Mouse (Mus musculus) C2C12 (cell line): ENCODE data around the gene Slc30a5. TPM values are rescaled to one million over a fixed set of nuclear protein-coding genes. Genes with fewer than 3 reads are reported as not detected.

ENCODE experiments used
- polyA plus RNA-seq: library from polyadenylated mRNA; unstranded; fragments of >200 nt; fragmentation: generic; extraction: Trizol; gene quantifications from one replicate; pipeline ENCODE4 v1.2.1, GENCODE M21; 2012; ENCODE audit warnings: missing spikeins

The Slc30a5 gene
- polyA plus RNA-seq, 1 experiment = 21.7 TPM

Other genes with a start within 250 kb of the Slc30a5 start
- 0.05 TPM for gene Marveld2, start 216.5 kb downstream of the Slc30a5 start, polyA plus RNA-seq
- 139 TPM for gene Ak6, start 182.4 kb downstream of the Slc30a5 start, polyA plus RNA-seq
- 6.2 TPM for gene Rad17, start 182.4 kb downstream of the Slc30a5 start, polyA plus RNA-seq
- 6.3 TPM for gene Taf9, start 181.8 kb downstream of the Slc30a5 start, polyA plus RNA-seq
- gene Ccdc125, start 163.7 kb downstream of the Slc30a5 start, polyA plus RNA-seq = 0.01 TPM
- gene Cdk7, start 102.5 kb downstream of the Slc30a5 start, polyA plus RNA-seq = 27.8 TPM
- gene Mrps36, start 88.8 kb downstream of the Slc30a5 start, polyA plus RNA-seq = 120 TPM
- 17.9 TPM for gene Cenph, start 57.5 kb downstream of the Slc30a5 start, polyA plus RNA-seq
- gene Ccnb1, start 46.9 kb downstream of the Slc30a5 start, polyA plus RNA-seq = 115 TPM